9 mouse cellular contexts compared by ENCODE assay signal in the genomic region with DNA sequence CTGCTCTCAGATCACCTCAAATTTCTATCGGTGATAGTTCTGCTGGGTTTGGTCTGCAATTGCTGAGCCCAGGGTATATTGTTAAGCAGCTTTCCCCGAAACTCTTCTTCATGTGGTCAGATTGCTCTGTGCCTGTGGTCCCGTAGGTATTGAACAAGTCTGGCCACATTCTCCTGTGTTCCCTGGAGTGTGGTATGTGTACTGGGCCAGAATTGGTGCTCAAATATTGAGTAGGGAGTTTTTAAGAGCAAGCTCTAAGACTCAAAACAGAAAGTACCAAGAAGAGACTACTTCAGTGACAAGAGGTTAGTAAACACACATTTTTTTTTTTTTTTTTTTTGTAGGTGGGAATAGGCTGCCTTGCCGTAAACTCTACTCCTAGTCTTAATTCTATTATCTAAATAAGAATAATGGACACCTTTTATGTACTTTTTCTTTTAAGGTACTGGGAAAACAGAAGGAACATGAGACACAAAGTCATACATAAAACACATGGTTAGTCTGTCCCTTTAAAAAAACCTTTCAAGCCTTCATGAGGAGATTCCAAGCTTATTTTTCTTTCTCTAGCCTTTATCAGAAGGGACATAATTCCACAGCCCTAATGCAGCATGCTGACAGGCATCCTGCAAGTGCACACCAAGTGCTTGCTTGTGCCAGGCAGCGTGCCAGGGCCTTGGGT. TPM values are rescaled to one million over a fixed set of nuclear protein-coding genes. Genes with fewer than 3 reads are reported as not detected.
A peak's percentile ranks its signal among the peaks of the same experiment; 100 is the strongest.
DNase-seq lines count a peak whose midpoint lies in the region; ATAC-seq and TF ChIP-seq lines count a peak whose summit lies in the region.
"Had no signal": no experiment of that assay in that cellular context is flagged by ENCODE, and none has a peak within 500 bp of the region (broad histone marks: within the 10 kb centered on the region; RNA-seq: fewer than 3 reads in every experiment).

No protein-coding gene starts in this region.

- TF ChIP-seq CTCF in forebrain, postnatal 0 days (IDR thresholded peaks at IDR 0.05; ENCODE audit: low read depth), result no peak
- TF ChIP-seq CTCF in lung, adult 2 months (IDR thresholded peaks at IDR 0.05; ENCODE audit: insufficient read depth, low read length), result no peak

- 0 out of 2 replicates have a peak, but pooled peaks cover 3% of the 10 kb centered on the region for H3K4me1 ChIP-seq in forebrain, postnatal 0 days (ENCODE audit: insufficient read depth)
- H3K4me1 ChIP-seq in forebrain, embryonic 12.5 days, result peaks cover 11% of the 10 kb centered on the region
- peaks cover 14% of the 10 kb centered on the region for H3K4me1 ChIP-seq in lung, adult 2 months (ENCODE audit: control insufficient read depth, insufficient read depth, low read length)
- H3K4me1 ChIP-seq in intestine, embryonic 15.5 days (replicated peaks), result peaks cover 24% of the 10 kb centered on the region
- peaks cover 18% of the 10 kb centered on the region; the same call in 1 of the 2 replicates for H3K4me1 ChIP-seq in stomach, embryonic 15.5 days
- H3K4me1 ChIP-seq: liver, embryonic 15.5 days had no signal

- ATAC-seq in forebrain, postnatal 0 days, result no peak
- no peak for ATAC-seq in forebrain, embryonic 12.5 days (ENCODE audit: low FRiP score)
- ATAC-seq in intestine, embryonic 15.5 days, result no peak
- ATAC-seq in stomach, embryonic 15.5 days (ENCODE audit: insufficient read depth, low FRiP score, low read depth), result no peak

- no peak overlapping the region for H3K4me3 ChIP-seq in forebrain, postnatal 0 days (ENCODE audit: low read depth, low read length)
- no peak overlapping the region for H3K4me3 ChIP-seq in forebrain, embryonic 12.5 days (replicated peaks)
- H3K4me3 ChIP-seq in lung, adult 2 months (replicated peaks; ENCODE audit: extremely low read depth, low read depth, low read length), result no peak overlapping the region
- no peak overlapping the region for H3K4me3 ChIP-seq in intestine, embryonic 15.5 days (replicated peaks)
- H3K4me3 ChIP-seq in stomach, embryonic 15.5 days (replicated peaks), result no peak overlapping the region
- H3K4me3 ChIP-seq: liver, embryonic 15.5 days had no signal

- no peak overlapping the region for H3K9ac ChIP-seq in forebrain, postnatal 0 days
- H3K9ac ChIP-seq in forebrain, embryonic 12.5 days, result no peak overlapping the region
- no peak overlapping the region for H3K9ac ChIP-seq in intestine, embryonic 15.5 days
- H3K9ac ChIP-seq in stomach, embryonic 15.5 days, result no peak overlapping the region
- H3K9ac ChIP-seq: liver, embryonic 15.5 days had no signal

- WGBS in forebrain, postnatal 0 days, result 67% methylated on average over 5 of the region's 5 CpGs
- WGBS in forebrain, embryonic 12.5 days, result 81% methylated on average over 5 of the region's 5 CpGs
- 53% methylated on average over 5 of the region's 5 CpGs for WGBS in lung, adult 2 months
- WGBS in intestine, embryonic 15.5 days, result 79% methylated on average over 5 of the region's 5 CpGs
- 66% methylated on average over 5 of the region's 5 CpGs for WGBS in stomach, embryonic 15.5 days

- H3K36me3 ChIP-seq in forebrain, postnatal 0 days (ENCODE audit: insufficient read depth), result no peaks in the 10 kb centered on the region
- no peaks in the 10 kb centered on the region for H3K36me3 ChIP-seq in forebrain, embryonic 12.5 days (replicated peaks)
- no peaks in the 10 kb centered on the region for H3K36me3 ChIP-seq in intestine, embryonic 15.5 days
- no peaks in the 10 kb centered on the region for H3K36me3 ChIP-seq in stomach, embryonic 15.5 days
- H3K36me3 ChIP-seq: liver, embryonic 15.5 days had no signal

- H3K27ac ChIP-seq in forebrain, postnatal 0 days (ENCODE audit: low read depth, low read length), result peak overlapping the region; percentile 35; the same call in 1 of the 2 replicates
- no peak overlapping the region for H3K27ac ChIP-seq in forebrain, embryonic 12.5 days
- peak overlapping the region; percentile 67 for H3K27ac ChIP-seq in intestine, embryonic 15.5 days
- peak overlapping the region; percentile 86 for H3K27ac ChIP-seq in stomach, embryonic 15.5 days
- H3K27ac ChIP-seq: liver, embryonic 15.5 days had no signal

- H3K4me2 ChIP-seq in forebrain, postnatal 0 days (ENCODE audit: low read depth), result no peak overlapping the region
- H3K4me2 ChIP-seq in forebrain, embryonic 12.5 days, result no peak overlapping the region
- 0 out of 2 replicates have a peak overlapping the region, but pooled peaks have one; percentile 12 for H3K4me2 ChIP-seq in intestine, embryonic 15.5 days (replicated peaks)
- no peak overlapping the region for H3K4me2 ChIP-seq in stomach, embryonic 15.5 days
- H3K4me2 ChIP-seq: liver, embryonic 15.5 days had no signal

- no peak for TF ChIP-seq POLR2A in lung, adult 2 months (IDR thresholded peaks at IDR 0.05; ENCODE audit: borderline replicate concordance, extremely low read depth, low read depth, low read length)

- no peaks in the 10 kb centered on the region for H3K9me3 ChIP-seq in forebrain, postnatal 0 days (ENCODE audit: low read length)
- no peaks in the 10 kb centered on the region for H3K9me3 ChIP-seq in forebrain, embryonic 12.5 days
- H3K9me3 ChIP-seq in intestine, embryonic 15.5 days, result no peaks in the 10 kb centered on the region
- no peaks in the 10 kb centered on the region for H3K9me3 ChIP-seq in stomach, embryonic 15.5 days
- H3K9me3 ChIP-seq: liver, embryonic 15.5 days had no signal

- H3K27me3 ChIP-seq in forebrain, postnatal 0 days (ENCODE audit: insufficient read depth, low read length), result no peaks in the 10 kb centered on the region
- H3K27me3 ChIP-seq in forebrain, embryonic 12.5 days, result no peaks in the 10 kb centered on the region
- H3K27me3 ChIP-seq in intestine, embryonic 15.5 days (replicated peaks), result no peaks in the 10 kb centered on the region
- no peaks in the 10 kb centered on the region for H3K27me3 ChIP-seq in stomach, embryonic 15.5 days (replicated peaks)
- H3K27me3 ChIP-seq: liver, embryonic 15.5 days had no signal

- DNase-seq in forebrain, postnatal 0 days, result no peak
- DNase-seq in lung, adult 2 months, result peak; percentile 50
- no peak for DNase-seq in lung, postnatal 14 days
- DNase-seq in thymus, postnatal 25 days, result no peak
- no peak for DNase-seq in layer of hippocampus, adult 9-10 months (ENCODE audit: low spot score)

RNA-seq across cellular contexts. Expression of gene Cdrt4, which starts 46.2 kb away (rescaled TPM):
- total RNA-seq in forebrain, postnatal 0 days (2014; rRNA removed), result not detected in 2 replicates
- 0.28 TPM in 1 of 2 replicates, not detected in the other for polyA plus RNA-seq in forebrain, postnatal 0 days (2015; fragmentation: Nextera tagmentation; extraction: Ambion mirVana)
- not detected in 2 replicates for polyA plus RNA-seq in forebrain, embryonic 12.5 days (2016; fragmentation: Nextera tagmentation; extraction: Ambion mirVana)
- 0.18 and 0.73 TPM in 2 replicates for polyA plus RNA-seq in lung, adult 2 months (2012; rRNA removed)
- polyA plus RNA-seq in intestine, embryonic 15.5 days (2015; fragmentation: Nextera tagmentation; extraction: Ambion mirVana), result not detected in 2 replicates
- 0.19 and 0.26 TPM in 2 replicates for polyA plus RNA-seq in stomach, embryonic 15.5 days (2015; fragmentation: Nextera tagmentation; extraction: Ambion mirVana)
- polyA plus RNA-seq: liver, embryonic 15.5 days had no signal
